Mouse (Mus musculus): Measurements from ENCODE around the gene Rapgef2. TPM values are rescaled to one million over a fixed set of nuclear protein-coding genes. Genes with fewer than 3 reads are reported as not detected.
A peak's percentile ranks its signal among the peaks of the same experiment; 100 is the strongest.

Gene Rapgef2
- polyA plus RNA-seq, 1 experiment = 6.0 TPM

DNA sequence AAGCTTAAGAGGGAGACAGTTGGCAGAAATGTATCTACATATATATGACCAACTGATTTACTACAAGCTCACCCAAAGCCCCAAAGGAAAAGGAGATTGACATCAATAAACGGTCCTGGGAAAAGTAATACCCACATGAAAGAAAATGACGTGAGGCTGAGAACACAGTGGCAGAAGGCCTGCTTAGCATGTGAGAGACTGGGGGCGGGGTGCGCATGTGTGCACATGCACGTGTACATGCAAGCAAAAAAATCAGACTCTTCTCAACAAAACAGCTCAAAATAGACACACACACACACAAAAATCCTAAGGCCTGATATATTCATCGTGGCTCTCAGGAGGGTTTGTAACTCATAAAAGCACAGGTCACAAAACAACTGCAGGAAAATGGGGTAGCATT lies 60.4 kb downstream of the Rapgef2 start:
- TF ChIP-seq POLR2A (IDR thresholded peaks at IDR 0.05; ENCODE audit: borderline replicate concordance, control insufficient read depth, low read depth, low read length) (no peak), CTCF (IDR thresholded peaks at IDR 0.05; ENCODE audit: control insufficient read depth, insufficient read depth, low read length) (no peak)
- WGBS = 68% methylated on average over 6 of the region's 6 CpGs
- Histone ChIP-seq H3K27ac (ENCODE audit: control insufficient read depth, insufficient read depth, low read depth, low read length, poor library complexity) (no peak overlapping the region), H3K4me1 (ENCODE audit: control insufficient read depth, insufficient read depth, low read length) (peaks cover 3% of the 10 kb centered on the region; the same call in 1 of the 2 replicates), H3K4me3 (replicated peaks; ENCODE audit: control insufficient read depth, low read depth, low read length) (no peak overlapping the region)

DNA sequence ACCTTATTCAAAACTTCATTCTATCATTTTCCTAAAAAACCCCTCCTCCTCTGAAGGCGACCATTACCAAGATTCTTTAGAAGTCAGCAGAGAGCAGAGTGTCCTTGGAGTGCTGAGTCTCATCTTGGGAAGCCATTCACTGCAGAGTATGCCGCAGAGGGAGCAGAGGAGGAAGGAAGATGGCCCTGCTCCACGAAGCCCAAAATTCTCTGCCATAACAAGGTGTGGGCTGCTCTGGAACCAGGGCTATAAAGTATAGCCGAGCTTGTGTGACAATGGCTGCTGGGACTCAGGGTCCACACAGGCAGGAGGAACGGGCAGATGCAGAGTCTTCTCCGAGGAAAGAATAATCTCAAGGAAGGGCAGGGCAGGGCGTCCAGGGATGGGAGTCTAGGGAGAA lies 62.0 kb downstream of the Rapgef2 start:
- TF ChIP-seq POLR2A (IDR thresholded peaks at IDR 0.05; ENCODE audit: borderline replicate concordance, control insufficient read depth, low read depth, low read length) = no peak
- TF ChIP-seq CTCF (IDR thresholded peaks at IDR 0.05; ENCODE audit: control insufficient read depth, insufficient read depth, low read length) = no peak
- Histone ChIP-seq H3K4me3 (replicated peaks; ENCODE audit: control insufficient read depth, low read depth, low read length) (no peak overlapping the region), H3K4me1 (ENCODE audit: control insufficient read depth, insufficient read depth, low read length) (peaks cover 3% of the 10 kb centered on the region; the same call in 1 of the 2 replicates), H3K27ac (ENCODE audit: control insufficient read depth, insufficient read depth, low read depth, low read length, poor library complexity) (no peak overlapping the region)
- WGBS = 80% methylated on average over 7 of the region's 7 CpGs

DNA sequence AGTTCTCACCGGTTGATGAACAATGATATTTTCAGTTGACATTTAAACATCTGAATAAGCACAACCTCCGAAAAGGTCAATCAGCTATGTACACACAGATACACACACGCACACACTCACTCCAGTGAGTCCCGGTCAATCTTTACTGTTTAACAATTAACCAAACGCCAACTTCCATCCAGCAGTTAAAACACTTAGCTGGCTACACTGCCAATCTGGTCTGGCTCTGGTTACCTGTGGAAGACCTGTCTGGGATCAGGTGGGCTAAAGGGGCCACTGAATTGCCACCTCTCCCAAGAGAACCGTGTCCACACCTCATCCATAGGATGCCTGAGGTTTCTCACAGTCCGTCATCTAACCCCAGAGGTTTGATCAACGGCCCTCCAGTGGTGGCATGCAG lies 63.0 kb downstream of the Rapgef2 start:
- no peak for TF ChIP-seq POLR2A (IDR thresholded peaks at IDR 0.05; ENCODE audit: borderline replicate concordance, control insufficient read depth, low read depth, low read length)
- no peak for TF ChIP-seq CTCF (IDR thresholded peaks at IDR 0.05; ENCODE audit: control insufficient read depth, insufficient read depth, low read length)
- WGBS = 82% methylated on average over 8 of the region's 8 CpGs

DNA sequence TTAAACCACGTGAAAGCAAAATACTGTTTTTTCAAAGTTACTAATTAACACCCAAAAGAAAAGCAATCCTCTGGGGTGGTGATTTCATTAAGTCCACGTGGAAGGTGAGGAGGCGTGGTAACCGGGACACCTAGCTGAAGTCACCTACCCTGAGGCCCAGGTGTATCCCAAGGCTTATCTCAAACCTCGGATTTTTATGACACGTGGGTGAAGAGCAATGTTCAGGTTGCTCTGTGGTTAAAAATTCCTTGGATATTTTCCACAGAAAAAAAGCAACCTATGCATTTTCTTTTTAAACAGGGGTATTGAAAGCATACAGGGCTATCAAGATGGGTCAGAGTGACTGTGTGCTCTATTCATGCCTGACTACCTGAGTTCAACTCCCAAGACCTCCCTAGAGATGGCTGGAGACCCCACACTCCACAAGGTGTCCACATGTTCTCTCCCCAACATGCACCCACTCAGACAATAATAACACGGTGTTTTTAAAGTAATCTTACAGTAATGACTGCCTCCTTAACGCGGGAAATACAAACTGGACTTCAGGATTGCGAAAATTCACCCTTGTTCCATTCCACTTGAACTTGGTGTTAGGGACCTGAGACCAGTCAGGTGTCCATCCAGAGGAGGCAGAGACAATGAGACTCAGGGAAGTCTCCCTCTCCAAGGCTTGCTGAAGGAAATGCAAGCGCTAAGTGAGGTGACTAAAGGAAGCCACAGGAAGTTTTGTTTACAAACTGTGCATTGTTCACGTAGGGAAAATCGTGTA lies 63.9 kb downstream of the Rapgef2 start:
- H3K27ac ChIP-seq (ENCODE audit: control insufficient read depth, insufficient read depth, low read depth, low read length, poor library complexity) = no peak overlapping the region
- 73% methylated on average over 13 of the region's 13 CpGs for WGBS
- no peak overlapping the region for H3K4me3 ChIP-seq (replicated peaks; ENCODE audit: control insufficient read depth, low read depth, low read length)
- no peak for TF ChIP-seq POLR2A (IDR thresholded peaks at IDR 0.05; ENCODE audit: borderline replicate concordance, control insufficient read depth, low read depth, low read length)
- no peak for TF ChIP-seq CTCF (IDR thresholded peaks at IDR 0.05; ENCODE audit: control insufficient read depth, insufficient read depth, low read length)
- H3K4me1 ChIP-seq (ENCODE audit: control insufficient read depth, insufficient read depth, low read length) = peaks cover 4% of the 10 kb centered on the region; the same call in 1 of the 2 replicates

More for the DNA sequence above, 63.0 kb downstream of the Rapgef2 start:
- H3K4me1 ChIP-seq (ENCODE audit: control insufficient read depth, insufficient read depth, low read length) = peaks cover 4% of the 10 kb centered on the region; the same call in 1 of the 2 replicates
- H3K27ac ChIP-seq (ENCODE audit: control insufficient read depth, insufficient read depth, low read depth, low read length, poor library complexity) = no peak overlapping the region
- no peak overlapping the region for H3K4me3 ChIP-seq (replicated peaks; ENCODE audit: control insufficient read depth, low read depth, low read length)

DNA sequence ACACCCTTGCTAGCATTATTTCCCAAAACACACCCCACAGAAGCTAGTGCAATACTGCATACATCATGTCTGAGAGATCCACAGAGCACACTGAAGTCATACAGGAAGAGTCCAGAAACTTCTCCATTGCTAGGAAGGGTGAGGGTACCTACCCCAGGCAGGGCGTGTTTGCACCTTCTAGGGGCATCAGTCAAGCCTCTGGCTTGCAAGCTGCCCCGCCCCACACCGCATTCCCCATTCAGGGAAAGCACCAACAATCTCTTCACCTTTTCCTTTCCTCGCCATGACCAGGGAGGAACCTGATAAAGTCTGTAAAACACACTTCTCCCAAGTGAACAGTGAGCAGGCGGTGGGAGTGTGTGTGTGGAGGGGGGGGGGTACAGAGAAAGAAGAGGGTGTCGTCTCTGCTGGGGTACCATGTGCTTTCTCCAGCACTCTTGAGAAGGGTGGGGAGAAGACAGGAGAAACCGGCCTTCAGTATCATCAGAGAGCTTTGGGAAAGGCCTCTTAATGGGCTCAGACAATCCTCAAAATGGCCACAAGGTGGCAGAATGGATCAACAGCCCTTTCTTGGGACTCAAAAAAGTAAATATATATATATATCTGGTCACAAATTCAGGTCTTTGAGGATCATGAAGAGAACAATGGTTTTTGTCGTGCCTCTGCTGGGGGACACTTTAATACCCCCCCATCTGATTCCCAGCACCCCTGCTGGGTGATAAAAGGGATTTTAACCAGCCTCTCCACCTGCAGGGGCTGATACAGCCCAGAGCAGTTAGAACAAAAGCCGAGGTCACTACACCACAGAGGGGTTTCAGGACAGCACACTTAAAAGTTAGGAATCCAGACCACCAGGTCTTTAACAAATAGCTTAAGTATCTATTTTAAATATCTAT lies 64.8 kb downstream of the Rapgef2 start:
- WGBS = 42% methylated on average over 9 of the region's 9 CpGs
- Histone ChIP-seq H3K27ac (ENCODE audit: control insufficient read depth, insufficient read depth, low read depth, low read length, poor library complexity) (no peak overlapping the region), H3K4me3 (replicated peaks; ENCODE audit: control insufficient read depth, low read depth, low read length) (no peak overlapping the region), H3K4me1 (ENCODE audit: control insufficient read depth, insufficient read depth, low read length) (peaks cover 1% of the 10 kb centered on the region; the same call in 1 of the 2 replicates)
- no peak for TF ChIP-seq POLR2A (IDR thresholded peaks at IDR 0.05; ENCODE audit: borderline replicate concordance, control insufficient read depth, low read depth, low read length)
- 0 out of 2 replicates have a peak, but pooled peaks have one; percentile 10 for TF ChIP-seq CTCF (IDR thresholded peaks at IDR 0.05; ENCODE audit: control insufficient read depth, insufficient read depth, low read length)

DNA sequence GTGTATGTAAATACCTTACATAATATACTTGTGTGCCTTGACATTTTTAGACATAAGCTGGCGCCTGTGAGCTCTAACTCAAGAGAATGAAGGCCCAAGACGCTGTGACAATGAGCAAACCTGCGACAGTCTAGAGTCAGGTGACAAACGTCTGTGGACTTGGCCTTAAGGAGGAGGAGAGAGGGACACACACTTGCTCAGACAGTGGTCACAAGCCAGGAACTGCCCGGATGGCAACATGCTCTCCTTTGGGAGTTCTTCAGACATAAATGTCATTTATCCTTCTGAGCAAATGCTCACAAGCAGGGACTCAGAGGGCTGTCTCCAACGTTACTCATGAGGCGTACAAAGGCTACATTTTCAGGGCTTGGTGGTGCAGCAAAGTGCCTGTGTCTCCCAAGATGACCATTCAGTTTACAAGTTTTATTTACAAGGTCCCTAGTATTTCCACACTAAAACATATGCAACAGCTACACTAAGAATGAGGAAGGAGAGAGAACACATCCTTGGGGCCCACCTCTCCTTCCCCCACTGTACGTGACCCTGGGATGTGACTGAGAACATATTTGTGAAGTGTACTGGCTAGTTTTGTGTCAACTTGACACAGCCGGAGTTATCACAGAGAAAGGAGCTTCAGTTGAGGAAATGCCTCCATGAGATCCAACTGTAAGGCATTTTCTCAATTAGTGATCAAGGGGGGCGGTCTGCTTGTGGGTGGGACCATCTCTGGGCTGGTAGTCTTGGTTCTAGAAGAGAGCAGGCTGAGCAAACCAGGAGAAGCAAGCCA lies 67.0 kb downstream of the Rapgef2 start:
- Histone ChIP-seq H3K4me3 (replicated peaks; ENCODE audit: control insufficient read depth, low read depth, low read length) (no peak overlapping the region), H3K27ac (ENCODE audit: control insufficient read depth, insufficient read depth, low read depth, low read length, poor library complexity) (no peak overlapping the region), H3K4me1 (ENCODE audit: control insufficient read depth, insufficient read depth, low read length) (peaks cover 1% of the 10 kb centered on the region; the same call in 1 of the 2 replicates)
- 69% methylated on average over 10 of the region's 10 CpGs for WGBS
- no peak for TF ChIP-seq POLR2A (IDR thresholded peaks at IDR 0.05; ENCODE audit: borderline replicate concordance, control insufficient read depth, low read depth, low read length)
- TF ChIP-seq CTCF (IDR thresholded peaks at IDR 0.05; ENCODE audit: control insufficient read depth, insufficient read depth, low read length) = no peak

DNA sequence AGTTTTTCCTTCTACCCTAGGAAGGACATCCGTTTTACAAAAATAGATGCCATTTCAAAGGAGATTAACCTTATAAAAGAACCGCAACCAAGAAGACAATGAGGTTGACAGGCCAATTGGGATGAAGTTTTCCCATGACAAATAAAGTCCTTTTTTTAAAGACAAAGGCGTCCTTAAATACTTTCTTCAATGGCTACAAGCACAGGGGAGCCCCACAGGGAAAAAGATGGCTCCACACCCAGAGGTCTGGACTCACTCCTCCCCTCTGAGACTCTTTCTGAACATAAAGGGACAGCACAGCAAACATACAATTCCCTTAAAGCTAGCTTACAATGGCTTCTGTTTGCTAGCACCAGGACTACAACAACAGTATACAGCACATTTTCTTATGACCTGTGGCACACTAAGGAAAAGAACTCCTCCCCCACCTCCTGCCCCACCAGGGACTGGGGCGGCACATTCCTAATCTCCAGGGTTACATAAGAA lies 67.7 kb downstream of the Rapgef2 start:
- no peak for TF ChIP-seq CTCF (IDR thresholded peaks at IDR 0.05; ENCODE audit: control insufficient read depth, insufficient read depth, low read length)
- TF ChIP-seq POLR2A (IDR thresholded peaks at IDR 0.05; ENCODE audit: borderline replicate concordance, control insufficient read depth, low read depth, low read length) = no peak
- 63% methylated on average over 4 of the region's 4 CpGs for WGBS
- H3K4me1 ChIP-seq (ENCODE audit: control insufficient read depth, insufficient read depth, low read length) = peaks cover 1% of the 10 kb centered on the region; the same call in 1 of the 2 replicates
- H3K4me3 ChIP-seq (replicated peaks; ENCODE audit: control insufficient read depth, low read depth, low read length) = no peak overlapping the region
- no peak overlapping the region for H3K27ac ChIP-seq (ENCODE audit: control insufficient read depth, insufficient read depth, low read depth, low read length, poor library complexity)
